Mouse (Mus musculus) layer of hippocampus, adult 2 months (tissue): ENCODE measurements around the gene Dab2ip. TPM values are rescaled to one million over a fixed set of nuclear protein-coding genes. Genes with fewer than 3 reads are reported as not detected.

Source experiments
- DNase-seq, 2 experiments: peaks; one replicate each; pipeline ENCODE4 v3.0.0; 2022; ENCODE audit warnings: low spot score in 2 of 2
- H3K27ac ChIP-seq: fragments of 200-600 bp; 2 replicates; pipeline ENCODE4 v1.8.1; 2022
- H3K4me3 ChIP-seq: fragments of 200-600 bp; 2 replicates; pipeline ENCODE4 v1.8.1; 2022; ENCODE audit warnings: mild to moderate bottlenecking
- CTCF ChIP-seq: fragments of 200-600 bp; conservative IDR thresholded peaks from 2 replicates; pipeline ENCODE4 v1.8.1; 2022; ENCODE audit warnings: antibody characterized with exemption, mild to moderate bottlenecking, moderate library complexity
- total RNA-seq, 2 experiments: library from RNA; stranded (reverse); gene quantifications; 2 replicates each; pipeline ENCODE4 v1.2.3; 2021

Dab2ip gene
- total RNA-seq, 2 experiments from 2014 or later: 96.3 to 103 TPM

DNA sequence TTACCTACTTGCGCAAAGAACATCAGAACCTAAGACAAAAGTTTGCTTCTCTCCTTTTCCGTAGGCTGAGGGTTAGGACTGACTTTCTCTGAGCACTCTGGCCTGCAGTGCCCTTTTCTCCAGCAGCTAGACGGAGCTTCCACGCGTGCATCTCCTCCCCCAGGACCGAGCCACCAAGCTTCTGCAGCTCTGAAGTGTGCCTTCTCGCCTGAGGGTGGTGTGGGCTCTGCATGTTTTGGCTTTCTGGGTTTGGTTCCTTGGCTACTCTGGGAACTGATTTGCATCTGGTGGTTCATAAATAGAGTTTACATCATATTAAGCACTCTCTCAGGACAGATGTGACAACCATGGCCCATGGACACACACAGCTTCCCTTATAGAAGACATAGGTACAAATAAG, 135.0 kb downstream of the Dab2ip start:
- no peak for TF ChIP-seq CTCF
- Histone ChIP-seq H3K4me3 (no peak overlapping the region), H3K27ac (no peak overlapping the region)
- no peak for DNase-seq

DNA sequence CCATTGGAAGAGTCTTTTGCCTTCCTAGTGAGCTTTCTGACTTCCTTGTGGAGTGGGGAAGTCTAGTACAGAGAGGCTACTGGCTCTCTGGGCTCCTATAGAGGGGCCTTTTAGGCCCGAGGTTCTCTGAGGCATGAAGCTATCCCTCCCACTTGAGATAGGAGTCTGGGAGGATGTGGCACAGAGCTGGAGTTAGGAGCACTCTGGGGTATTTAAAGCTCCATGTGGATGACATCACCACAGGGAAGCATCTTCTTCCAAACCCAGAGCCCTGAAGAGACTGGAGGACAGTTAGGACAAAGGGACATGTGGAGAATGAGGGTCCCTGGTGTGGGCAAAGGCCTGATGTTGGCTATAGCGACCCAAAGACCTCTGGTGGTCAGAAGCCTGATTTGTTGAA, 136.0 kb downstream of the Dab2ip start:
- 0 out of 2 replicates have a peak overlapping the region, but pooled peaks have one; percentile 32 for H3K27ac ChIP-seq
- no peak overlapping the region for H3K4me3 ChIP-seq
- DNase-seq: no peak
- TF ChIP-seq CTCF: no peak

DNA sequence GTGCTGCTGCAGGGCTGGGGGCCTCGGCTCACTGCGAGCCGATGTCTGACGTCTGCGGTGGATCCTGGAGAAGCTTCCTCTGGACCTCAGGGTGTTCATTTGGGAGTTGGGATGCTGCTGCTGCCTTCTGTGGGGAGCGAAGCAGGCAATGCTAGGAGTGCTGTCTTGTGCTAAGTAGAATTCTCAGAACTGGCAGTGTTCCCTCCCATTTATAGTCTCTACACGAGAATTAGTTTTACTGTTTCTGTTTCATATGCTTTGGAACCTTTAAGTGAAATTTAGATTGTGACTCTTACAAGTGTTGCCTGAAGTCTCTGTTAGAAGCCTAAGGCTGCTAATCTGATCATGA, 138.1 kb downstream of the Dab2ip start:
- Histone ChIP-seq H3K4me3 (no peak overlapping the region), H3K27ac (peak overlapping the region; percentile 6; the same call in 1 of the 2 replicates)
- TF ChIP-seq CTCF: no peak
- DNase-seq: no peak

DNA sequence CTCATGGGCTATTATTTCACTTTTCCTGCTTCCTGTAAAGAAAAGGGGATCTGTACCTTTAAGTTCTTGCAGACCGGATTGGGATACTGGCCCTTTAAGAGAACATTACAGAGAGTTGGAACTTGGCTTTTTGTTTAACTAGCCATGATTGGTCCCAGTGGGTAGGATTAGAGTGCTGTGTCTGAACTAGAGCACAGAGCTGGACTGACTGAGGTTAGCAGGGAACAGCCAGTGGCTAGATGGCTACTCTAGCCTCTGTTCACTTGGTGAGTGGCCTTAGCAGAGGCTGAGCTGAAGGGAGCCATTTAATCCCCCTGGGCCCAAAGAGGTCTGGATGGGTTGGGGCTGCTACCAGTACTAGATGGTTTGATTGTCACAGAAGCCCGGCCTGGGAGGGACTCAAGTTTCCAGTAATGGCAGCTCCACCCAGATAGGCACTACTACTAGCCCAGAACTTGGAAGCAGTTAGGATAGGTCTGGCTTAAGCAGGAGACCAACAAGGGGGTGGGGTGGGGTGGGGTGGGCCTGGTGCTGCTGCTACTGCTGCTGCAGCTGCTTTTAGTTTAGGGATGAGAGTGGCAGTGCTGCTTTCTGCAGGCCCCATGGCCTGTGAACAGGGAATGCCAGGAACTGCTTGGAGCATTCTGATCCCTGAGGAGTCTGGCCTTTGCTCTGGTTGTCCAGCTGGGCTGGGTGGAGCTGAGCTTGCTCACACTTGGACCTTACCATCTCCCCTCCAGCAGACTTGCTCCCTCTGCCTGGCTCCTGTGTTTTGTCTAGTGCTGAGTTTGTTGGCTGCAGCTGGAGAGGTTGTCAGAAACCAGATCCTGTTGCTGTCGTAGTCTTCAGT, 138.7 kb downstream of the Dab2ip start:
- no peak for DNase-seq
- Histone ChIP-seq H3K27ac (peak overlapping the region; percentile 6; the same call in 1 of the 2 replicates), H3K4me3 (peak overlapping the region; percentile 11; the same call in 1 of the 2 replicates)
- no peak for TF ChIP-seq CTCF

DNA sequence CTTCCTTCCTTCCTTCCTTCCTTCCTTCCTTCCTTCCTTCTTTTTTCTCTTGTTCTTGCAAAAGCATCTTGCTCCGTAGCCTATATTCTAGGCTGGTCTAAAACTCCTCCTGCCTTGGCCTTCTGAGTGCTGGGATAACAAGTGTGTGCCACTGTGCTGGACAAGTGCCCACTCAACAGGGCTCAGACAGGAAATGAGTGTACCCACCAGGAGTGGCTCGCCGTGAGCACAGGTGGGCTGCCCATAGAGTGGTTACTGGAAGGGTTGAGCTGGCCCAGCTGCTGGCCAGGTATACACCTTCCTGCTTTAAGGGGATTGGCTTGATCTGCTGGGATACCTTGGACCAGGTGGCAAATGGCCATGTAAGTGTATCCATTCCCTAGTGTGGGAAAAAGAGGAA, 139.7 kb downstream of the Dab2ip start:
- TF ChIP-seq CTCF: no peak
- Histone ChIP-seq H3K27ac (0 out of 2 replicates have a peak overlapping the region, but pooled peaks have one; percentile 2), H3K4me3 (no peak overlapping the region)
- DNase-seq: no peak

DNA sequence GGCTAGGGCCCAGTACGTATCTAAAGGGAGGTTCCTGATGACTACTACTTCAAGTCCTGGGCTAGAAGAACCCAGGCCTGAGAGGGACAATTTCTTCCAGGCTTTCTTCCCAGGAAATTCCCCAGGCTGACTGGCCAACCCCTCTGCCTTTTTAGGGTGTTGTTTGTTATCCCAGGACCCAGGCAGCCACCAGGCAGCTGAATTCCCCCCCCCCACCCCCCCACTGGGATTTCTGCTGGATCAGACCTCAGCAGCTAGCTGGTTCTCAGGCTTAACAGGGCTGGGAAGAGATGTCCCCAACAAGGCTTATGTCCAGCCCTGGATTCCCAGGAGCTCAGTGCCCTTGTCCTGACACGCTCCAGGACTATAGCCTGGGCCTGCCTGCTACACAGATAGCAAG, 142.9 kb downstream of the Dab2ip start:
- no peak for DNase-seq
- Histone ChIP-seq H3K27ac (peak overlapping the region; percentile 49; the same call in 1 of the 2 replicates), H3K4me3 (no peak overlapping the region)
- no peak for TF ChIP-seq CTCF

DNA sequence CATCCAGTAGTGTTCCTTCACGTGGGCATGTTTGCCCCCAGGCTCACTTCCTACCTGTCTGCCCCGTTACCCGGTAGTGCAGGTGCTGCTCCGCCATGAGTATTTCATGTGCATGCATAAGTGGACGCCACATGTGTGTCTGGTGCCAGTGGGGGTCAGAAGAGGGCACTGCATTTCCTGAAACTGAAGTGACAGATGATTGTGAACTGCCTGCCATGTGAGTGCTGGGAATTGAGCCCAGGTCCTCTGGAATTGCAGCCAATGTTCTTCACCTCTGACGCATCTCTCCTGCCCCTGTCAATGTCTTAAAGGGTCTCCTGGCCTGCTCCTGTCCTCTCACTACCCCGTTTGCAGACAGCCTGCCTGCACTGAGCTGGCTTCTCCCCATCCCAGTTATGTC, 143.9 kb downstream of the Dab2ip start:
- TF ChIP-seq CTCF: no peak
- Histone ChIP-seq H3K27ac (peak overlapping the region; percentile 49), H3K4me3 (no peak overlapping the region)
- DNase-seq: no peak

DNA sequence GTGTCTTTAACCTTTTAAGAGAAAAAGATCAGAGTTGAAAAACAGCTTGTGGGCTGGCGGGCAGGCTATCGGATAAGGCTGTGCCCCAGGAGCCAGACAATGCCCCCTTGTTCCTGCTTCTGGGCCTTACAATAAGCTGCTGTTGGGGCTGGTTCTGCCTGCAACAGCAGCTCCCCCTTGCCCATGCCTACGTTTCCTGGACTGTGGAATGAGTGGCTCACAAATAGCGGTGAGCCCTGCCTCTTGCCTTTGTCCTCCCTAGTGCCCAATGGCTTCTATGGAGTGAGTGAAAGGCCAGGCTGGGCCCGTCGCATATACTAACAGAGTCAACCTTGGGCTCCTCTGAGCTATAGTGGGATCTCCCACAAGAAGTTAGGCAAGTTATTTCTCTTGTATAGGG, 144.5 kb downstream of the Dab2ip start:
- Histone ChIP-seq H3K27ac (peak overlapping the region; percentile 49), H3K4me3 (no peak overlapping the region)
- DNase-seq: no peak
- no peak for TF ChIP-seq CTCF

DNA sequence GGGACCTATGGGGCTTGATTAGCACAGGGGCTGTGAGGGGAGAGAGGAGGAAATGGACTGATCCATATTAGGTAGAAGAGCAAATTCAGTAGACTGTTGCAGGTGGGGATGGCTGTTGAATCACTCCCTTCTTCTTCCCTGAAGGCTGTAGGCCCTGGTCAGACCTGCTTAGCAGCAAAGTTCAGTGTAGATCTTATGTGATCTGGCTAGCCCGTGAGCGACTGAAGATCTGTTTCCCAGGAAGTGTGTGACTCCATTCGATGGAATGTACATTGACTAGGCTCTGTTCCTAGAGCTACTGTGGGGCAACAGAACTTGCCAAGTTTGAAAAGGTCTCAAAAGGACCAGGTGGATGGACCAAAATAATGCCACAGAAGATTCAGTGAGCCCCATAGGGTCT, 145.2 kb downstream of the Dab2ip start:
- Histone ChIP-seq H3K27ac (peak overlapping the region; percentile 49), H3K4me3 (no peak overlapping the region)
- DNase-seq: no peak
- no peak for TF ChIP-seq CTCF

DNA sequence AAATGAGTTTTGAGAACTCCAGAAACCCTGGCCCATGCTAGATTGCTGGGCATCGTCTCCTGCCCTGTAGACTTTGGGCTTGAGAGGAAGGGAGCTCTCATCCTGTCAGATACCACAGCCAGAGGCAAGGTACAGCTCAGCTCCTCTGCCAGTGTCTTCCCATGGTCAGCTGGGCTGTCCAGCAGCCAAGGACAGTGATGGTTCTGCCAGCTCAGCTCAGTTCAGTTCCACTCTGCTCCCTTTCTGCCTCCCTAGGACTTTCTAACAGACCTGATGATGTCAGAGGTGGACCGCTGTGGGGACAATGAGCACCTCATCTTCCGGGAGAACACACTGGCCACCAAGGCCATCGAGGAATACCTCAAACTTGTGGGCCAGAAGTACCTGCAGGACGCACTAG, 154.5 kb downstream of the Dab2ip start:
- no peak overlapping the region for H3K27ac ChIP-seq
- no peak for DNase-seq
- H3K4me3 ChIP-seq: no peak overlapping the region
- TF ChIP-seq CTCF: no peak

DNA sequence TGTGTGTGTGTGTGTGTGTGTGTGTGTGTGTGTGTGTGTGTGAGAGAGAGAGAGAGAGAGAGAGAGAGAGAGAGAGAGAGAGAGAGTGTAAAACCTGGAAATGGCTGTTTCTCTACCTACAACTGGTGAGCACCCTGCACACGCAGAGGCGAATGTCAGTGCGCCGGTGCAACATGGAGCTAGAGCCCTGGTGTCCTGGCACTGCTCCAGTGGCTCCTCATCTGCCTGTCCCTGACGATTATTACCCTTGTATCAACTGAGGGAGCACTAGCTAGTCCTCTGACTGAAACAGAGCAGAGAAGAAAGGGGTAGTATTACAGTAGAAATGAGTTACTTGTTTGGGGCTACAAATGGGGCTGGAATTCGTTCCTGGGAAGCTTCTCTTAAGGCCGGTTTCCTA, 155.4 kb downstream of the Dab2ip start:
- DNase-seq: no peak
- no peak for TF ChIP-seq CTCF
- no peak overlapping the region for H3K27ac ChIP-seq
- no peak overlapping the region for H3K4me3 ChIP-seq

DNA sequence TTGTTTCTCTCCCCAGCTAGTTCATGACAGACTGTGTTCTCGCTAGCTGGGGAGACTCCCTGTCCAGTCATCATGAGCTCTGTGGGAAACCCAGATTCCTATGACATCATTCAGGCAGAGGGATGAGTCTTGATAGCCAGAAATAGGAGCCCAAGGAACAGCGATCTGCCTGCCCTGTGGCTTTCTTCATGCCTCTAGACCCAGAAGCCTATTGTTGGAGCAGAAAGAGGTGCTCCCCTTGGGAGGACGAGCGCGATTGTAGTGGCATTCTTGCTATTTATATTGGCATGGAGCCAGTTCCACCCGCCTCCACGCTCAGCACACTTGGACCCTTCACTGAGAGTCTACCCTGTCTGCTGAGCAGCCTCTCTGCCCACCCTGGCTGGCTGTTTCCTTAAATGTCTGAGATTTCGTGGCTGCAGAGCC, 156.7 kb downstream of the Dab2ip start:
- Histone ChIP-seq H3K4me3 (no peak overlapping the region), H3K27ac (peak overlapping the region; percentile 51; the same call in 1 of the 2 replicates)
- no peak for DNase-seq
- TF ChIP-seq CTCF: no peak

DNA sequence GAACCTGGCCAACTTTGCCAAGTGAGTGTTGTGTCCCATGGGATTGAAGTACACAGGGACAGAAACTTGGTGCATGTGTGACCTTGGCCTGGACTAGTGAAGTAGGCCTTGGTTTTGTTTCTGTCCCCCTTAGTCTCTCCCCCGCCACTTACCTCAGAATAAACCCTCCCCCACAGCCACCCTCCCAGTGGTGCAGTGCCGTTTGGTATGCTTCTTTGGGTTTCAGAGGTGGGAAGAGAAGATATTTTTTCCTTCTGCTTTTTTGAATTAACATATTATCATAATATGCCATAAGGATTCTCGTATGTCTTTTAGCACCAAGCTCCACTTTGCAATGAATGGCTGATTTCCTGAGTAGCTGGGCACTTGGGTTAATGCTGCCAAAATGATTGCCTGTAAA, 157.4 kb downstream of the Dab2ip start:
- DNase-seq: no peak
- no peak overlapping the region for H3K4me3 ChIP-seq
- no peak for TF ChIP-seq CTCF
- peak overlapping the region; percentile 51; the same call in 1 of the 2 replicates for H3K27ac ChIP-seq

DNA sequence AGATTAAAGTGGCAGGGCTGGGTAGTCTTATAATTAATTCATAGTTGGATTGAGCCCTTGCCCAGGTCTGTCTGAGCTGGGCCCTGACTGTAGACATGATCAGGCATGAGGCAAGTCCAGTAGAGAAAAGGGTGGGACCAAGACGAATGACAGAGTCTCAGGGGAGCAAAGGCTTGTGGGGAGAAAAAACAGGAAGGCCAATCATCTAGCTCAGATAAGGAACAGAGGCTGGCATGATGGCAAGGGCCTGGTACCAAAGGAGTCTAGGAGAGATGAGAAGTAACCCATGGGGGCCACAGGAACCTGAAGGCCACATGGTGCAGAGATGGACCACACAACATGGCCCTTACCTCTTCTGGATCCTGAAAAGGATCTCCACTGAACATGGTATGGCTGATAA, 158.1 kb downstream of the Dab2ip start:
- no peak for TF ChIP-seq CTCF
- no peak overlapping the region for H3K4me3 ChIP-seq
- no peak overlapping the region for H3K27ac ChIP-seq
- DNase-seq: no peak
